Mouse (Mus musculus) MEL (cell line): ENCODE results near the gene Bhlhe41. TPM values are rescaled to one million over a fixed set of nuclear protein-coding genes. Genes with fewer than 3 reads are reported as not detected.

Experiments used
- DNase-seq: peaks from one replicate; pipeline ENCODE4 v3.0.0; 2011; ENCODE audit warnings: low read depth, low spot score
- H3K27ac ChIP-seq: 2 replicates; pipeline ENCODE4 v1.5.1; 2012; ENCODE audit warnings: low read depth, mild to moderate bottlenecking, control low read depth, low read length, moderate library complexity; ENCODE audit not compliant: control insufficient read depth
- H3K27me3 ChIP-seq, 2 experiments: fragments of 150-350 bp in 1 of 2; sonication (generic) in 1 of 2; 2 replicates each; pipeline ENCODE4 v1.6.1; 2012; ENCODE audit warnings: low read length in 2 of 2, mild to moderate bottlenecking in 2 of 2, improper control_type of control experiment in 1 of 2, moderate library complexity in 1 of 2; ENCODE audit not compliant: insufficient read depth in 2 of 2, control insufficient read depth in 1 of 2
- H3K36me3 ChIP-seq, 2 experiments: 2 replicates each; pipeline ENCODE4 v1.6.1; 2012 to 2014; ENCODE audit warnings: low read length in 2 of 2, improper control_type of control experiment in 1 of 2, inconsistent platforms in 1 of 2, mild to moderate bottlenecking in 1 of 2; ENCODE audit not compliant: insufficient read depth in 2 of 2, control insufficient read depth in 1 of 2
- H3K4me1 ChIP-seq, 2 experiments: fragments of 150-350 bp in 1 of 2; sonication (generic) in 1 of 2; 2 replicates each; pipeline ENCODE4 v1.6.1; 2012; ENCODE audit warnings: low read length in 2 of 2, improper control_type of control experiment in 1 of 2, mild to moderate bottlenecking in 1 of 2; ENCODE audit not compliant: insufficient read depth in 2 of 2, control insufficient read depth in 1 of 2
- H3K4me3 ChIP-seq, 2 experiments: fragments of 150-350 bp in 1 of 2; sonication (generic) in 1 of 2; 2 replicates each; pipeline ENCODE4 v1.5.1; 2012; ENCODE audit warnings: low read depth in 2 of 2, low read length in 2 of 2, mild to moderate bottlenecking in 2 of 2, moderate library complexity in 2 of 2, control low read depth in 1 of 2, improper control_type of control experiment in 1 of 2; ENCODE audit not compliant: control insufficient read depth in 1 of 2, insufficient read depth in 1 of 2
- H3K79me2 ChIP-seq: 2 replicates; pipeline ENCODE4 v1.6.1; 2012; ENCODE audit warnings: mild to moderate bottlenecking, low read length, moderate library complexity; ENCODE audit not compliant: control insufficient read depth, poor library complexity, insufficient read depth
- H3K9ac ChIP-seq: 2 replicates; pipeline ENCODE4 v1.6.1; 2012; ENCODE audit warnings: low read depth, mild to moderate bottlenecking, control low read depth, low read length, moderate library complexity; ENCODE audit not compliant: control insufficient read depth, poor library complexity, severe bottlenecking
- H3K9me3 ChIP-seq: fragments of 150-350 bp; sonication (generic); replicated peaks from 2 replicates; pipeline ENCODE4 v1.6.1; 2012; ENCODE audit warnings: mild to moderate bottlenecking, low read length, improper control_type of control experiment, moderate library complexity; ENCODE audit not compliant: insufficient read depth
- E2F4 ChIP-seq: IDR thresholded peaks from 2 replicates; pipeline ENCODE4 v1.6.1; 2011; ENCODE audit warnings: low read depth, low read length, improper control_type of control experiment, borderline replicate concordance
- ELF1 ChIP-seq: IDR thresholded peaks from 2 replicates; pipeline ENCODE4 v1.6.1; 2014; ENCODE audit warnings: low read depth, mild to moderate bottlenecking, inconsistent platforms, low read length, improper control_type of control experiment, moderate library complexity
- JUND ChIP-seq: IDR thresholded peaks from 2 replicates; pipeline ENCODE4 v1.6.1; 2011; ENCODE audit warnings: low read depth, mild to moderate bottlenecking, improper control_type of control experiment, low read length
- KAT2A ChIP-seq: conservative IDR thresholded peaks from 2 replicates; pipeline ENCODE4 v1.6.1; 2012; ENCODE audit warnings: low read depth, low read length, improper control_type of control experiment, inconsistent platforms
- MAFK ChIP-seq: IDR thresholded peaks from 2 replicates; pipeline ENCODE4 v1.6.1; 2011; ENCODE audit warnings: low read depth, mild to moderate bottlenecking, low read length, improper control_type of control experiment, borderline replicate concordance
- MAX ChIP-seq: IDR thresholded peaks from 2 replicates; pipeline ENCODE4 v1.6.1; 2011; ENCODE audit warnings: low read length, improper control_type of control experiment
- MYC ChIP-seq: IDR thresholded peaks from 2 replicates; pipeline ENCODE4 v1.6.1; 2011; ENCODE audit warnings: low read depth, mild to moderate bottlenecking, low read length, improper control_type of control experiment, moderate library complexity
- POLR2A ChIP-seq, 2 experiments: IDR thresholded peaks; 2 replicates each; pipeline ENCODE4 v1.6.1; 2011 to 2012; ENCODE audit warnings: low read length in 2 of 2, mild to moderate bottlenecking in 2 of 2, control low read depth in 1 of 2, improper control_type of control experiment in 1 of 2, low read depth in 1 of 2, moderate library complexity in 1 of 2; ENCODE audit not compliant: control insufficient read depth in 1 of 2, insufficient read depth in 1 of 2, poor library complexity in 1 of 2
- POLR2AphosphoS5 ChIP-seq: IDR thresholded peaks from 2 replicates; pipeline ENCODE4 v1.6.1; 2012; ENCODE audit warnings: low read depth, borderline replicate concordance, mild to moderate bottlenecking, inconsistent platforms, low read length, moderate library complexity, mixed read lengths
- RAD21 ChIP-seq: IDR thresholded peaks from 2 replicates; pipeline ENCODE4 v1.6.1; 2011; ENCODE audit warnings: mild to moderate bottlenecking, low read depth, low read length, improper control_type of control experiment
- SIN3A ChIP-seq: IDR thresholded peaks from 2 replicates; pipeline ENCODE4 v1.6.1; 2012; ENCODE audit warnings: low read length, improper control_type of control experiment, inconsistent platforms
- SMC3 ChIP-seq: IDR thresholded peaks from 2 replicates; pipeline ENCODE4 v1.6.1; 2011; ENCODE audit warnings: low read depth, low read length, improper control_type of control experiment
- TBP ChIP-seq: IDR thresholded peaks from 2 replicates; pipeline ENCODE4 v1.8.0; 2011; ENCODE audit warnings: low read depth, low read length, improper control_type of control experiment
- TCF12 ChIP-seq: IDR thresholded peaks from 2 replicates; pipeline ENCODE4 v1.6.1; 2014; ENCODE audit warnings: low read depth, mild to moderate bottlenecking, inconsistent platforms, low read length, improper control_type of control experiment, moderate library complexity
- USF1 ChIP-seq: IDR thresholded peaks from 2 replicates; pipeline ENCODE4 v1.6.1; 2014; ENCODE audit warnings: low read depth, mild to moderate bottlenecking, inconsistent platforms, low read length, improper control_type of control experiment, moderate library complexity
- USF2 ChIP-seq, 2 experiments: IDR thresholded peaks; 2 replicates each; pipeline ENCODE4 v1.6.1; 2011 to 2012; ENCODE audit warnings: improper control_type of control experiment in 2 of 2, low read length in 2 of 2, borderline replicate concordance in 1 of 2, inconsistent platforms in 1 of 2, low read depth in 1 of 2, mild to moderate bottlenecking in 1 of 2; ENCODE audit not compliant: insufficient read depth in 1 of 2
- ZKSCAN1 ChIP-seq: IDR thresholded peaks from 2 replicates; pipeline ENCODE4 v1.6.1; 2012; ENCODE audit warnings: low read depth, mild to moderate bottlenecking, inconsistent platforms, low read length, improper control_type of control experiment, moderate library complexity
- ZMIZ1 ChIP-seq: IDR thresholded peaks from 2 replicates; pipeline ENCODE4 v1.6.1; 2012; ENCODE audit warnings: low read depth, mild to moderate bottlenecking, inconsistent platforms, low read length, improper control_type of control experiment, moderate library complexity
- polyA plus RNA-seq, 2 experiments: library from polyadenylated mRNA; stranded (reverse) in 1 of 2; unstranded in 1 of 2; fragments of >175 nt in 1 of 2; fragments of >200 nt in 1 of 2; gene quantifications; 2 replicates each; pipeline versions ENCODE4 v1.2.1 to v1.2.4; 2012; ENCODE audit warnings: low replicate concordance in 2 of 2, low read depth in 1 of 2; ENCODE audit not compliant: insufficient read length in 2 of 2, insufficient read depth in 1 of 2, missing spikeins in 1 of 2
- total RNA-seq: library from RNA; depleted of rRNA; stranded (reverse); fragments of 300-350 nt; gene quantifications from 2 replicates; pipeline ENCODE4 v1.2.3, GENCODE M21; 2012

Gene Bhlhe41
- total and polyA plus RNA-seq, 3 experiments = not detected

DNA sequence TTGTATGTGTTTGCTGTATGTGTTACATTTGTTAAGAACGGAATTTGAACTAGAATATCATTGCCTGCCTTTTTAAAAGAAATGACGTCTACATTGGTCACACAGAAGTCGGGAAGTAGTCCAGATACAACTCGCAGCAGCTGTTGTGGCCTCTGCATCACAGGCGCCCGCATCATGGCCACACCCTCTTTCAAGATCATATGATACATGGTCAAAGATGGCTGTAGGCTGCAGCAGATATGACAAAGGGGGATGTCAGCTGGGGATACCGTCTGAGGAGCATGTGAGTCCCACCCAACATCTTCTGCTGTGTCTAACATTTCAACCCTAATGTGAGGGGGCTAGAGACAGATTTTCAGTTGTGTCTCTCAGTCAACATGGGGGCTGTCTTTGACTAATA lies 6.7 kb upstream of the Bhlhe41 start:
- H3K4me1 ChIP-seq = no peaks in the 10 kb centered on the region
- H3K9ac ChIP-seq = no peak overlapping the region
- DNase-seq = no peak
- H3K27me3 ChIP-seq = no peaks in the 10 kb centered on the region
- TF ChIP-seq JUND (no peak), POLR2AphosphoS5 (no peak), RAD21 (no peak)
- TF ChIP-seq, all 39 proteins: peak for 0
- H3K79me2 ChIP-seq = no peaks in the 10 kb centered on the region
- H3K36me3 ChIP-seq = no peaks in the 10 kb centered on the region
- no peaks in the 10 kb centered on the region for H3K9me3 ChIP-seq
- no peak overlapping the region for H3K27ac ChIP-seq
- no peak overlapping the region for H3K4me3 ChIP-seq

- TF ChIP-seq JUND = no peak
- no peak for TF ChIP-seq KAT2A
- no peak for TF ChIP-seq E2F4
- no peak for TF ChIP-seq TCF12
- no peak for TF ChIP-seq ZMIZ1
- TF ChIP-seq SMC3 = no peak
- TF ChIP-seq USF2 (IDR thresholded peaks at IDR 0.05; ENCODE audit: borderline replicate concordance in 1 of 2, insufficient read depth in 1 of 2, low read depth in 1 of 2, low read length in 2 of 2) = no peak
- TF ChIP-seq MAX = no peak
- TF ChIP-seq USF1 = no peak
- no peak for TF ChIP-seq ELF1
- TF ChIP-seq SIN3A = no peak
- no peak for TF ChIP-seq MYC
- no peak for TF ChIP-seq TBP
- TF ChIP-seq ZKSCAN1 = no peak
- TF ChIP-seq POLR2A (IDR thresholded peaks at IDR 0.05; ENCODE audit: control insufficient read depth in 1 of 2, insufficient read depth in 1 of 2, low read depth in 1 of 2, low read length in 2 of 2, poor library complexity in 1 of 2) = no peak
- TF ChIP-seq MAFK = no peak
- DNase-seq = no peak
- H3K9ac ChIP-seq = no peak overlapping the region
- no peaks in the 10 kb centered on the region for H3K9me3 ChIP-seq
- no peaks in the 10 kb centered on the region for H3K27me3 ChIP-seq
- no peaks in the 10 kb centered on the region for H3K4me1 ChIP-seq
- H3K79me2 ChIP-seq = no peaks in the 10 kb centered on the region
- H3K27ac ChIP-seq = no peak overlapping the region
- no peaks in the 10 kb centered on the region for H3K36me3 ChIP-seq
- H3K4me3 ChIP-seq = no peak overlapping the region
These were observed 5.6 kb upstream of the Bhlhe41 start for GRCm38 (mm10) chr6:145870991-145871390.
